Mouse (Mus musculus): ENCODE measurements around the gene Tbl2. TPM values are rescaled to one million over a fixed set of nuclear protein-coding genes. Genes with fewer than 3 reads are reported as not detected.
A peak's percentile ranks its signal among the peaks of the same experiment; 100 is the strongest.

The Tbl2 gene
- polyA plus RNA-seq, 1 experiment from 2014 or later = 16.4 TPM

DNA sequence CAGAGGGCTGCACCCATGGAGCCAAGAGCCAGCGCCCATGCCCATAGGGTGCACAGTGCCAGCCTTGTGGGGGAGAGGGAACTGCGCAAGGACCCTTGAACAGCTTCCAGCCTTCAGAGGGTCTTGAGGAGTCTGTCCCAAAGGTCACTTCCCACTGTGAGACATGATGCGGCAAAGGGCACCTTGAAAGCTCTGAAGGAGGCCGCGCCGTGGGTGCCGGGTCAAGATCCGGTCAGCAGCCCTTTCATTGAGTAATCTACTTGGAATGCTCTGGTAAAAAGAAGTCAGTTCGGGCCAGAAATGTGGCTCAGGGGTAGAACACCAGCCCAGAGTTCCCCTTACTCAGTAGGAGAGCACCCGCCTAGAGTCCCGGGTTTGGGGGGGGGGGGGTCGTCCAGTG, 35.7 kb upstream of the Tbl2 start:
- H3K36me3 ChIP-seq (ENCODE audit: control insufficient read depth, insufficient read depth, low read length) = no peaks in the 10 kb centered on the region
- H3K4me3 ChIP-seq (ENCODE audit: low read depth, low read length) = no peak overlapping the region
- no peaks in the 10 kb centered on the region for H3K4me1 ChIP-seq (ENCODE audit: control insufficient read depth, insufficient read depth, low read length)
- H3K27me3 ChIP-seq (ENCODE audit: control insufficient read depth, insufficient read depth, low read length) = peaks cover 4% of the 10 kb centered on the region
- WGBS = 86% methylated on average over 12 of the region's 12 CpGs
- ATAC-seq (ENCODE audit: low read depth) = no peak
- no peak overlapping the region for H3K4me2 ChIP-seq (ENCODE audit: low read depth, low read length)
- no peak overlapping the region for H3K9ac ChIP-seq (replicated peaks; ENCODE audit: low read depth, low read length)
- no peaks in the 10 kb centered on the region for H3K9me3 ChIP-seq (ENCODE audit: control insufficient read depth, low read length)
- H3K27ac ChIP-seq (ENCODE audit: low read depth, low read length) = no peak overlapping the region

DNA sequence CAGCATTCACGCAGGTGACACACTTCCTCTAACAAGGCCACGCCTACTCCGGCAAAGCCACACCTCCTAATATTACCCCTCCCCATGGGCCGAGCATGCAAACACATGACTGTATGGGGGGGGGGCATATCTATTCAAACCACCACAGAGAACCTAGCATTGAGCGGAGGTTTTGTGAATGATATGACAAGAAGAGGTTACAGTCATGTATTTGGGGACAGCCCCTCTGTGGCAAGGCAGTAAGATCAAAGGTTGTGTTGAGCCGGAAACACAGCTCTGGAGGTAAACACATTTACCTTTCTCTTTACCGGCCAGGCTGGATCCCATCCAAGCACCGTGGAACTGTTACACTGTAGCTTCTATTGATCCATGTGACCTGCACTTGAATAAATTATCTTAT, 34.2 kb upstream of the Tbl2 start:
- Histone ChIP-seq H3K9me3 (ENCODE audit: control insufficient read depth, low read length) (no peaks in the 10 kb centered on the region), H3K27me3 (ENCODE audit: control insufficient read depth, insufficient read depth, low read length) (no peaks in the 10 kb centered on the region), H3K9ac (replicated peaks; ENCODE audit: low read depth, low read length) (no peak overlapping the region), H3K4me2 (ENCODE audit: low read depth, low read length) (no peak overlapping the region), H3K4me1 (ENCODE audit: control insufficient read depth, insufficient read depth, low read length) (no peaks in the 10 kb centered on the region), H3K4me3 (ENCODE audit: low read depth, low read length) (no peak overlapping the region), H3K27ac (ENCODE audit: low read depth, low read length) (no peak overlapping the region), H3K36me3 (ENCODE audit: control insufficient read depth, insufficient read depth, low read length) (no peaks in the 10 kb centered on the region)
- no peak for ATAC-seq (ENCODE audit: low read depth)
- WGBS = 86% methylated on average over 8 of the region's 8 CpGs

DNA sequence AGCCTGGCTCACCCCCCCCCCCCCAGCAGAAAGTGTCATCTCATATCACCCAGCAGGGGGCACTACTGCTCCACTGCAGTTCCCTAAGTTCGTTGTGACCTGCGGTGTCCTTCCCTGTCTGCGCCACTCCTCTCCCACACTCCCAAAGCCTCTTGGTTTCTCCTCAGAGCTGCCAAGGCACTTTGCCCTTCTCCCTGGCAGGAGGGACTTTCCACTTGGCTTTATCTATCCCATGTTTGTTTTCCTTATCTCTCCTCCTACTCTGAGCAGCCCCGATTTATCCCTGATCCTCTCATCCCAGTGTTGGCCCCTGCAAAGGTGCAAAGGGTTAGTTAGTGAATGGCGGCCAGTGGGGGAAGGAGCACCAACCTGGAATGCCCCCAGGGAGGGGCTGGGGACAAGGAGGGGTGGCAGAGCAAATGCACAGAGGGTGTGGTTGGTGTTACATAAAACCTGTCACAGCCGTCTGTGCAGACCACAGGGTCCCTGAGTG, 30.8 kb upstream of the Tbl2 start:
- no peaks in the 10 kb centered on the region for H3K4me1 ChIP-seq (ENCODE audit: control insufficient read depth, insufficient read depth, low read length)
- no peaks in the 10 kb centered on the region for H3K9me3 ChIP-seq (ENCODE audit: control insufficient read depth, low read length)
- ATAC-seq (ENCODE audit: low read depth) = no peak
- H3K4me3 ChIP-seq (ENCODE audit: low read depth, low read length) = no peak overlapping the region
- no peak overlapping the region for H3K4me2 ChIP-seq (ENCODE audit: low read depth, low read length)
- no peak overlapping the region for H3K9ac ChIP-seq (replicated peaks; ENCODE audit: low read depth, low read length)
- H3K27me3 ChIP-seq (ENCODE audit: control insufficient read depth, insufficient read depth, low read length) = no peaks in the 10 kb centered on the region
- H3K27ac ChIP-seq (ENCODE audit: low read depth, low read length) = no peak overlapping the region
- 32% methylated on average over 6 of the region's 6 CpGs for WGBS
- H3K36me3 ChIP-seq (ENCODE audit: control insufficient read depth, insufficient read depth, low read length) = no peaks in the 10 kb centered on the region

DNA sequence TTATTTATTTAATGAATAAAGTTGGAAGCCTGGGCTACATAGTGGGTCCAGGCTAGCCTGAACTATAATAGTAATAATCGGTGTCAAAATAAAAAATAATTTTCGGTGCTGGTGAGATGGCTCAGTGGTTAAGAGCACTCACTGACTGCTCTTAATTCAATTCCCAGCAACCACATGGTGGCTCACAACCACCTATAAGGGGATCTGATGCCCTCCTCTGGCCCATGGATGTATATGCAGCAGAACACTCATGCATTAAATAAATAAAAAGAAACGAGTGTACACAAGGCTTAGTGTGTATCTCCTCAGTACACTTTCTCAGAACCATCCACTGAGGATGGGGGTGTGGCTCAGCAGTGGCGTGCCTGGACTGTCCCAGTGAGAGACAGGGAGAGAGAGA, 28.7 kb upstream of the Tbl2 start:
- Histone ChIP-seq H3K4me3 (ENCODE audit: low read depth, low read length) (no peak overlapping the region), H3K27ac (ENCODE audit: low read depth, low read length) (no peak overlapping the region), H3K4me1 (ENCODE audit: control insufficient read depth, insufficient read depth, low read length) (no peaks in the 10 kb centered on the region), H3K9ac (replicated peaks; ENCODE audit: low read depth, low read length) (no peak overlapping the region), H3K9me3 (ENCODE audit: control insufficient read depth, low read length) (no peaks in the 10 kb centered on the region), H3K36me3 (ENCODE audit: control insufficient read depth, insufficient read depth, low read length) (no peaks in the 10 kb centered on the region), H3K4me2 (ENCODE audit: low read depth, low read length) (no peak overlapping the region), H3K27me3 (ENCODE audit: control insufficient read depth, insufficient read depth, low read length) (no peaks in the 10 kb centered on the region)
- 59% methylated on average over 4 of the region's 4 CpGs for WGBS
- ATAC-seq (ENCODE audit: low read depth) = no peak

DNA sequence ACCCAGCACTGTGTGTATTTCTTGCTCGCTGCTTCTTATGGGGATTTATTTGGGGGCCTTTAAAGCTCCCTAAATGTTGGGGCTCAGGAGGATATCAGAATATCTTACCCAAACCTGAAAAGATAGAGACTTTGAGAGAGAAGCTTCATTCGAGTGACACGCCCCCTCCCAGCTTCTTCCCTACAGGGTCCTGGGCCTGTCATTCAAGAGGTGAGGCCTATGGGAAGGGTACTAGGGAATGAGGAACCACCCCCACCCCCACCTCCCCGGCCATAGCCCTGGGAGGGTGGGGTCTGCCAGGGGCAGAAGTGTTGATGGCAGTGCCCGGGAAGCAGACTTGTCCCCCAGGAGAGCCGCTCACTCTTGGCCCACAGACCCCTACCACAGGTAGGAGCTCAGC, 23.3 kb upstream of the Tbl2 start:
- H3K9ac ChIP-seq (replicated peaks; ENCODE audit: low read depth, low read length) = no peak overlapping the region
- no peak overlapping the region for H3K27ac ChIP-seq (ENCODE audit: low read depth, low read length)
- no peaks in the 10 kb centered on the region for H3K27me3 ChIP-seq (ENCODE audit: control insufficient read depth, insufficient read depth, low read length)
- no peak overlapping the region for H3K4me3 ChIP-seq (ENCODE audit: low read depth, low read length)
- no peak overlapping the region for H3K4me2 ChIP-seq (ENCODE audit: low read depth, low read length)
- WGBS = 75% methylated on average over 6 of the region's 6 CpGs
- no peaks in the 10 kb centered on the region for H3K36me3 ChIP-seq (ENCODE audit: control insufficient read depth, insufficient read depth, low read length)
- H3K4me1 ChIP-seq (ENCODE audit: control insufficient read depth, insufficient read depth, low read length) = no peaks in the 10 kb centered on the region
- no peak for ATAC-seq (ENCODE audit: low read depth)
- no peaks in the 10 kb centered on the region for H3K9me3 ChIP-seq (ENCODE audit: control insufficient read depth, low read length)

DNA sequence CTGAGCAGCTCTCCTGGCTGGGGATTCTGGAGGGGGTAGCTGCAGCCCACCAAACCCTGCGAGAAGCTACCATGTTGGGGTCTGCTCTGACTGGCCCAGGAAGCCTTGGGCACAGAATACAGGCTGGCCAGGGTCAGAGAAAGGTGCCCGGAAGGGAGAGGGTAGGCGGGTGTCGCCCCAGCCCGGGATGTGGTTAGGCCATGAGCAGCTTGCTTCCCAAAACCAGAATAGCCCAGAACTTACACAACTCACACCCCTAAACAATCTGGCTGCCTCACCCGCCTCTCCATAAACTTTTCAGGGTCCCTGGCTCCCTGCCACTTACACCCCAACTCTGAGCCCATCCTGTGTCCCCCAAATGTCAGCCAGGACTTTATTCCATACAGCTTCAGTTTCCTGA, 21.8 kb upstream of the Tbl2 start:
- H3K27me3 ChIP-seq (ENCODE audit: control insufficient read depth, insufficient read depth, low read length) = peaks cover 3% of the 10 kb centered on the region; the same call in 1 of the 2 replicates
- WGBS = 82% methylated on average over 6 of the region's 6 CpGs
- H3K9me3 ChIP-seq (ENCODE audit: control insufficient read depth, low read length) = no peaks in the 10 kb centered on the region
- no peaks in the 10 kb centered on the region for H3K4me1 ChIP-seq (ENCODE audit: control insufficient read depth, insufficient read depth, low read length)
- no peak overlapping the region for H3K4me2 ChIP-seq (ENCODE audit: low read depth, low read length)
- no peak overlapping the region for H3K9ac ChIP-seq (replicated peaks; ENCODE audit: low read depth, low read length)
- H3K4me3 ChIP-seq (ENCODE audit: low read depth, low read length) = no peak overlapping the region
- H3K27ac ChIP-seq (ENCODE audit: low read depth, low read length) = no peak overlapping the region
- no peak for ATAC-seq (ENCODE audit: low read depth)
- H3K36me3 ChIP-seq (ENCODE audit: control insufficient read depth, insufficient read depth, low read length) = no peaks in the 10 kb centered on the region

DNA sequence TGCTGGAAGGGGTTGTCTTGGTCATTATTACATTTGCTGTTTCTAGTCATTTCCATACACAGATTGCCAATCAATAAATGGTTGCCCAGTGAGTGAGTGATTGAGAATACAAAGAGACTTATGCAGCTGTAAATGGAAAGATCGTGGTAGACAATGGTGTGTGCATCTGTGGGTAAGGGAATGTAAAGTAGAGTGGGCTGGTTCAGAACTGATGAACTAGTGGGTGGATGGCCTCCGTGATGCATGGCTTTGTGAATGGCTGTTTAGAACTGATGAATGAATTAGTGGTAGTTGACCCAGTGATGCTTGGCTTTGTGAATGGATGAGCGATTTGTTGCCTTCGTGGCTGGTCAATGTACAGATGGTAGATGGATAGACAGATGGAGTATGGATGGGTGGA, 19.7 kb upstream of the Tbl2 start:
- Histone ChIP-seq H3K4me1 (ENCODE audit: control insufficient read depth, insufficient read depth, low read length) (no peaks in the 10 kb centered on the region), H3K4me3 (ENCODE audit: low read depth, low read length) (no peak overlapping the region), H3K9me3 (ENCODE audit: control insufficient read depth, low read length) (no peaks in the 10 kb centered on the region), H3K4me2 (ENCODE audit: low read depth, low read length) (no peak overlapping the region), H3K27ac (ENCODE audit: low read depth, low read length) (no peak overlapping the region), H3K36me3 (ENCODE audit: control insufficient read depth, insufficient read depth, low read length) (no peaks in the 10 kb centered on the region), H3K27me3 (ENCODE audit: control insufficient read depth, insufficient read depth, low read length) (peaks cover 17% of the 10 kb centered on the region), H3K9ac (replicated peaks; ENCODE audit: low read depth, low read length) (no peak overlapping the region)
- no peak for ATAC-seq (ENCODE audit: low read depth)
- WGBS = 79% methylated on average over 4 of the region's 4 CpGs

DNA sequence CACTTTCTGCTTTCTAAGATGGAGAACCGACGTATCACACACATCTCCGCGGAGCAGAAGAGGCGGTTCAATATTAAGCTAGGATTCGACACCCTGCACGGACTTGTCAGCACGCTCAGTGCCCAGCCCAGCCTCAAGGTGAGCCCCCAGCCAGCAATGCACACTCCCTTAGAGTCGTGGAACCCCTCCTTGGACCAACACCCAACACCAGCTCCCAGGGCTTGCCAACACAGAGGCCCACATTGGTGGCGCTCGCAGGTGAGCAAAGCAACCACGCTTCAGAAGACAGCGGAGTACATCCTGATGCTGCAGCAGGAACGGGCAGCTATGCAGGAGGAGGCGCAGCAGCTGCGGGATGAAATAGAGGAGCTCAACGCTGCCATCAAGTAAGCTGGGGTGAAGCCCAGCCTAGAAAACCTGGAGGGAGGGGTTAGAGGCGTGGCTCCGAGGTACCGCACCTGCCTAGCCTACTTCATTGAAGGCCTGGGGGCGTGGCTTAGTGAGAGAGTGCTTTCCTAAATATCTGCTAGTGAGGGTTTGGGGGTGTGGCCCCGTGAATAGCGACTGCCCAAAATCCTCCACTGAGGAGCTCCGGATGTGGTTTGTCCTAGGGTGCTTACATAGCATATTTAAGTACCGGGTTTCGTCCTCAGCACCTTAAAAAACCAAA, 15.6 kb upstream of the Tbl2 start:
- no peak overlapping the region for H3K9ac ChIP-seq (replicated peaks; ENCODE audit: low read depth, low read length)
- peaks cover 20% of the 10 kb centered on the region for H3K27me3 ChIP-seq (ENCODE audit: control insufficient read depth, insufficient read depth, low read length)
- WGBS = 6% methylated on average over 26 of the region's 26 CpGs
- no peaks in the 10 kb centered on the region for H3K9me3 ChIP-seq (ENCODE audit: control insufficient read depth, low read length)
- H3K27ac ChIP-seq (ENCODE audit: low read depth, low read length) = no peak overlapping the region
- H3K36me3 ChIP-seq (ENCODE audit: control insufficient read depth, insufficient read depth, low read length) = no peaks in the 10 kb centered on the region
- H3K4me3 ChIP-seq (ENCODE audit: low read depth, low read length) = no peak overlapping the region
- H3K4me2 ChIP-seq (ENCODE audit: low read depth, low read length) = peak overlapping the region; percentile 38
- no peak for ATAC-seq (ENCODE audit: low read depth)
- no peaks in the 10 kb centered on the region for H3K4me1 ChIP-seq (ENCODE audit: control insufficient read depth, insufficient read depth, low read length)

DNA sequence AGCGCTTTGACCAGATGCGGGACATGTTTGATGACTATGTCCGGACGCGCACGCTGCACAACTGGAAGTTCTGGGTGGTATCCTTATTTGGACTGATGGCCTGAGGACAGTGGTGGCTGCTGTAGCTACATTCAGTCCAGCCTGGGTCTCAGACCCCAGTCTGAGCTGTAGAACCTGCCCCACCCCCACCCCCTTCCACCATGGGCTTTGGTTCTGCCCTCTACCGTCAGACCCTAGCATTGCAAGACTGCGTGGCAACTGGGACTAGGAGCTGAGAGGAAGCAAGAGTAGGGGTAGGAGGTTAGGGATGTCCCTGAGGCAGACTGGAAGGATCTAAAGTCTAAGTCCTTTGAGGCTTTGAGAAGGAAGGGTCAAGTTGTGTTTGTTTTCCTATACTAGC, 14.9 kb upstream of the Tbl2 start:
- H3K9ac ChIP-seq (replicated peaks; ENCODE audit: low read depth, low read length) = no peak overlapping the region
- 6% methylated on average over 8 of the region's 8 CpGs for WGBS
- peaks cover 20% of the 10 kb centered on the region for H3K27me3 ChIP-seq (ENCODE audit: control insufficient read depth, insufficient read depth, low read length)

More for the DNA sequence above, 14.9 kb upstream of the Tbl2 start:
- Histone ChIP-seq H3K27ac (ENCODE audit: low read depth, low read length) (no peak overlapping the region), H3K36me3 (ENCODE audit: control insufficient read depth, insufficient read depth, low read length) (no peaks in the 10 kb centered on the region), H3K4me1 (ENCODE audit: control insufficient read depth, insufficient read depth, low read length) (no peaks in the 10 kb centered on the region), H3K4me3 (ENCODE audit: low read depth, low read length) (no peak overlapping the region), H3K4me2 (ENCODE audit: low read depth, low read length) (peak overlapping the region; percentile 38; the same call in 1 of the 2 replicates), H3K9me3 (ENCODE audit: control insufficient read depth, low read length) (no peaks in the 10 kb centered on the region)
- no peak for ATAC-seq (ENCODE audit: low read depth)

Data from neural tube, embryonic 14.5 days (tissue).